10 mouse cellular contexts compared by ENCODE assay signal in genomic region chr8:111788085-111788484, GRCm38 (mm10). TPM values are rescaled to one million over a fixed set of nuclear protein-coding genes. Genes with fewer than 3 reads are reported as not detected.
A peak's percentile ranks its signal among the peaks of the same experiment; 100 is the strongest.
DNase-seq lines count a peak whose midpoint lies in the region; ATAC-seq and TF ChIP-seq lines count a peak whose summit lies in the region.
"Had no signal": no experiment of that assay in that cellular context is flagged by ENCODE, and none has a peak within 500 bp of the region (broad histone marks: within the 10 kb centered on the region; RNA-seq: fewer than 3 reads in every experiment).

No protein-coding gene starts in this region.

- no peaks in the 10 kb centered on the region for H3K9me3 ChIP-seq in E14TG2a.4 (ENCODE audit: low read length)
- no peaks in the 10 kb centered on the region for H3K9me3 ChIP-seq in forebrain, embryonic 16.5 days (ENCODE audit: control insufficient read depth, low read length)
- no peaks in the 10 kb centered on the region for H3K9me3 ChIP-seq in midbrain, embryonic 12.5 days

- no peak overlapping the region for H3K4me3 ChIP-seq in gastrocnemius, adult 2 months
- H3K4me3 ChIP-seq in E14TG2a.4 (replicated peaks; ENCODE audit: low read length), result peak overlapping the region; percentile 53
- H3K4me3 ChIP-seq in forebrain, embryonic 16.5 days (replicated peaks; ENCODE audit: low read length), result no peak overlapping the region
- H3K4me3 ChIP-seq in midbrain, embryonic 12.5 days, result no peak overlapping the region

- H3K36me3 ChIP-seq in E14TG2a.4 (ENCODE audit: insufficient read depth, low read length), result peaks cover 37% of the 10 kb centered on the region
- no peaks in the 10 kb centered on the region for H3K36me3 ChIP-seq in forebrain, embryonic 16.5 days (ENCODE audit: control insufficient read depth, insufficient read depth)
- H3K36me3 ChIP-seq in midbrain, embryonic 12.5 days, result no peaks in the 10 kb centered on the region

- WGBS in forebrain, embryonic 16.5 days, result 64% methylated on average over 5 of the region's 5 CpGs
- 44% methylated on average over 5 of the region's 5 CpGs for WGBS in midbrain, embryonic 12.5 days

- intact Hi-C loops in gastrocnemius, adult 2 months (cut with DNase I), result loop anchor here (5.0 kb wide), 1 partner anchor 41 kb away; no protein-coding TSS in a partner anchor

- no peak for DNase-seq in gastrocnemius, adult 2 months
- no peak for DNase-seq in gastrocnemius, postnatal 4 days (ENCODE audit: low spot score in 2 of 2)
- no peak for DNase-seq in cerebellum, adult 8-10 months
- no peak for DNase-seq in right cerebral cortex, adult 2 months (ENCODE audit: low spot score in 2 of 2)
- DNase-seq: lung, postnatal 4 days had no signal

- H3K9ac ChIP-seq in forebrain, embryonic 16.5 days (replicated peaks; ENCODE audit: low read depth, low read length), result no peak overlapping the region; the same call in 1 of the 2 replicates
- 0 out of 2 replicates have a peak overlapping the region, but pooled peaks have one; percentile 2 for H3K9ac ChIP-seq in midbrain, embryonic 12.5 days (replicated peaks)

- no peak for TF ChIP-seq CTCF in gastrocnemius, adult 2 months (IDR thresholded peaks at IDR 0.05)
- TF ChIP-seq CTCF in E14TG2a.4 (conservative IDR thresholded peaks at IDR 0.05; ENCODE audit: low read length), result no peak

- H3K27me3 ChIP-seq in E14TG2a.4 (ENCODE audit: insufficient read depth, low read length), result no peaks in the 10 kb centered on the region
- no peaks in the 10 kb centered on the region for H3K27me3 ChIP-seq in forebrain, embryonic 16.5 days (replicated peaks; ENCODE audit: control insufficient read depth, insufficient read depth, low read length)
- no peaks in the 10 kb centered on the region for H3K27me3 ChIP-seq in midbrain, embryonic 12.5 days

- H3K4me2 ChIP-seq in forebrain, embryonic 16.5 days (ENCODE audit: low read length), result no peak overlapping the region
- peak overlapping the region; percentile 35 for H3K4me2 ChIP-seq in midbrain, embryonic 12.5 days (replicated peaks)

- peak overlapping the region; percentile 20 for H3K27ac ChIP-seq in gastrocnemius, adult 2 months
- peak overlapping the region; percentile 71 for H3K27ac ChIP-seq in forebrain, embryonic 16.5 days (ENCODE audit: low read length)
- peak overlapping the region; percentile 85 for H3K27ac ChIP-seq in midbrain, embryonic 12.5 days (replicated peaks)

- H3K4me1 ChIP-seq in E14TG2a.4 (replicated peaks; ENCODE audit: low read depth, low read length), result peaks cover 98% of the 10 kb centered on the region
- H3K4me1 ChIP-seq in forebrain, embryonic 16.5 days (replicated peaks; ENCODE audit: control insufficient read depth, insufficient read depth, low read length), result peaks cover 26% of the 10 kb centered on the region
- peaks cover 38% of the 10 kb centered on the region for H3K4me1 ChIP-seq in midbrain, embryonic 12.5 days

- ATAC-seq in forebrain, embryonic 16.5 days, result 0 out of 2 replicates have a peak, but pooled peaks have one; percentile 6
- no peak for ATAC-seq in midbrain, embryonic 12.5 days (ENCODE audit: low FRiP score, low read depth)
- ATAC-seq in megakaryocyte progenitor cell, adult 5-6 weeks (replicated peaks; ENCODE audit: poor library complexity), result no peak
- ATAC-seq: intestine, postnatal 0 days had no signal

RNA-seq across cellular contexts. Expression of gene Bcar1, which starts 44.5 kb away (rescaled TPM):
- total RNA-seq in gastrocnemius, adult 2 months (2021), result 10 to 100 TPM; 10.8 to 12.6 TPM
- total RNA-seq in gastrocnemius, postnatal 4 days (2021), result 10 to 100 TPM; 35.1 to 36.5 TPM
- polyA plus RNA-seq in forebrain, embryonic 16.5 days (2015; fragmentation: Nextera tagmentation; extraction: Ambion mirVana), result 45.9 and 52.5 TPM in 2 replicates
- 52.4 and 53.8 TPM in 2 replicates for polyA plus RNA-seq in midbrain, embryonic 12.5 days (2016; fragmentation: Nextera tagmentation; extraction: Ambion mirVana)
- total RNA-seq in megakaryocyte progenitor cell, adult 5-6 weeks (2015), result 0.15 TPM in 1 of 2 replicates, not detected in the other
- total RNA-seq in megakaryocyte progenitor cell, adult 5-6 weeks (2017), result not detected in 2 replicates

Comparison
In these comparisons a context has a peak if more than half of its experiments do, and no peak if none do; other contexts are left out.
1. H3K27ac ChIP-seq: peak in every context shown above with its lines; median percentile 85 in midbrain, embryonic 12.5 days; 71 in forebrain, embryonic 16.5 days; 20 in gastrocnemius, adult 2 months.
2. RNA of gene Bcar1, which starts 44.5 kb away (total RNA-seq): 35.1 to 36.5 TPM in gastrocnemius, postnatal 4 days and 10.8 to 12.6 TPM in gastrocnemius, adult 2 months; 0.15 TPM in megakaryocyte progenitor cell, adult 5-6 weeks; every median in the first group is over 10 times any median in the second.